Mouse (Mus musculus) stomach, postnatal 0 days (tissue): ENCODE data around the gene Crtap. TPM values are rescaled to one million over a fixed set of nuclear protein-coding genes. Genes with fewer than 3 reads are reported as not detected.
"Not testable (repeated sequence)": the region's sequence is repeated elsewhere in the genome, so short reads cannot be mapped to it uniquely, and the experiment has no call there.

Experiments
- ATAC-seq: fragments of 200-750 bp; cut with Nextera tagmentation; 2 replicates; pipeline ENCODE4 v1.8.0; 2017; ENCODE audit not compliant: low FRiP score, low TSS enrichment
- DNase-seq: peaks from one replicate; pipeline ENCODE4 v3.0.0-alpha.2; 2016; ENCODE audit warnings: low spot score
- H3K27ac ChIP-seq: fragments of 300-500 bp; sonication (generic); replicated peaks from 2 replicates; pipeline ENCODE4 v1.5.1; 2014; ENCODE audit warnings: mild to moderate bottlenecking, control low read depth
- H3K27me3 ChIP-seq: fragments of 300-500 bp; sonication (generic); 2 replicates; pipeline ENCODE4 v1.6.1; 2014; ENCODE audit warnings: low read length; ENCODE audit not compliant: control insufficient read depth, insufficient read depth
- H3K36me3 ChIP-seq: fragments of 300-500 bp; sonication (generic); 2 replicates; pipeline ENCODE4 v1.6.1; 2014; ENCODE audit warnings: low read length, mixed read lengths; ENCODE audit not compliant: control insufficient read depth, insufficient read depth
- H3K4me1 ChIP-seq: fragments of 300-500 bp; sonication (generic); replicated peaks from 2 replicates; pipeline ENCODE4 v1.6.1; 2014; ENCODE audit warnings: antibody characterized with exemption; ENCODE audit not compliant: control insufficient read depth, insufficient read depth
- H3K4me2 ChIP-seq: fragments of 300-500 bp; sonication (generic); replicated peaks from 2 replicates; pipeline ENCODE4 v1.6.1; 2014; ENCODE audit warnings: low read depth, mild to moderate bottlenecking, control low read depth, moderate library complexity
- H3K4me3 ChIP-seq: fragments of 300-500 bp; sonication (generic); 2 replicates; pipeline ENCODE4 v1.5.1; 2014; ENCODE audit warnings: low read depth, low read length, control low read depth
- H3K9ac ChIP-seq: fragments of 300-500 bp; sonication (generic); 2 replicates; pipeline ENCODE4 v1.6.1; 2014; ENCODE audit warnings: mild to moderate bottlenecking, low read length, control low read depth, mixed read lengths
- H3K9me3 ChIP-seq: fragments of 300-500 bp; sonication (generic); 2 replicates; pipeline ENCODE4 v1.6.1; 2016; ENCODE audit warnings: low read length; ENCODE audit not compliant: control insufficient read depth
- CTCF ChIP-seq: IDR thresholded peaks from 2 replicates; pipeline ENCODE4 v1.5.1; 2016; ENCODE audit warnings: antibody characterized with exemption, low read depth, mild to moderate bottlenecking, moderate library complexity
- EP300 ChIP-seq: optimal IDR thresholded peaks from 2 replicates; pipeline ENCODE3; 2016; ENCODE audit warnings: antibody characterized with exemption
- WGBS: fragments of 180-500 bp; shearing (Covaris S2); extraction: QIAGEN DNeasy Blood & Tissue Kit; methylation state at CpG from one replicate; pipeline ENCODE4 v1.1.7; 2014; 5-methylcytosine and 5-hydroxymethylcytosine counted together
- polyA plus RNA-seq: library from polyadenylated mRNA; unstranded; fragments of >200 nt; fragmentation: Nextera tagmentation; extraction: Ambion mirVana; gene quantifications from 2 replicates; pipeline ENCODE4 v1.2.1, GENCODE M21; 2015

Gene Crtap
- polyA plus RNA-seq, 1 experiment from 2014 or later = 85.5 TPM

DNA sequence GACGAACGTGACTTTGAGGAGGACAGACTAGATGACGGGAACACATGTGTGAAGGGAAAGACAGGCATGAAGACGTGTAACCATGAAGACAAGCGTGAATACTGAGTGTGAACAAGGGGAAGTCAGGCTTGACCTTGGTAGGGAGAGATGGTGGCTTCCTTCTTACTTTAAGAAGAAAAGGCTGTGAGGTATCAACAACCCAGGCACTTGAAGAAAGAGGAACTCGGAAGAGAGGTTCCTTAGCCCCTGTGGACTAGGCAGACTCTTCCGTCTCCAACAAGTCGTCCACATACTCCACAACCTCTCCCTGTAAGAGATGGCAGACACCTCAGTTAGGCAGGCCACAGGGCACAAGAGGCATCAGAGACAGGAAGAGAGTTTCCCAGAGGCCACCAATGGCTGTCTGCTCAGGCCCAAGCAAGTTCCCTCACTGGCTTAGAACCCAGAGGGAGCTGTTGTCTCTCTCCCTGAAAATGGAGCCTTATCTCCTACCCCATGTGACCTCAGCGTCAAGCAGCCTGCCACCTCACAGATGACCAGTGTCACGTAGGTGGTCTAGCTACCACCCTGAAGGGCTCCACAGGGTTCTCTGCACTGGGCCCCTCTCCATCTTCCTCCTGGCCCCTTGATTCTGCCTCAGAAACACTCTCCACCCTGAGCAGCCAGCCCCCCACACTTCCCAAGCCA, 15.1 kb downstream of the Crtap start:
- Histone ChIP-seq H3K4me3 (no peak overlapping the region), H3K9me3 (no peaks in the 10 kb centered on the region), H3K4me1 (no peaks in the 10 kb centered on the region), H3K4me2 (no peak overlapping the region), H3K27me3 (no peaks in the 10 kb centered on the region), H3K9ac (no peak overlapping the region), H3K36me3 (peaks cover 3% of the 10 kb centered on the region), H3K27ac (no peak overlapping the region)
- no peak for ATAC-seq
- 86% methylated on average over 10 of the region's 10 CpGs for WGBS
- no peak for DNase-seq
- TF ChIP-seq EP300 = no peak
- TF ChIP-seq CTCF = no peak

DNA sequence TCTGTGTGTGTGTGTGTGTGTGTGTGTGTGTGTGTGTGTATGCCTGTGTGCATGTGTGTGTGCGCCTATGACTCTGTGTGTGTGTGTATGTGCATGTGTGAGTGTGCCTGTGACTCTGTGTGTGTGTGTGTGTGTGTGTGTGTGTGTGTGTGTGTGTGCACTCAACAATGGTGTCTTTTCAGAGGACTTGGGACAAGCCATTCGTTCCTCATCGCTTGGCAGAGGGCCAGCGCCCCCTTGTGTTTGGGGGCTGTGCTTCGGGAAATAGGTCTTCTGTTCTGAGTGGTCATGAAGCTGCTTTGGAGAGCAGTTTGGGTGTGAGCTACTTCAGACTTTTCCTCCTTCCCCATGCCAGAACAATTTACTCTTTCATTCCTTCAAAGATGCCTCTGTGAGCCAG, 18.8 kb downstream of the Crtap start:
- not testable (repeated sequence) for H3K27ac ChIP-seq, H3K9ac ChIP-seq, H3K9me3 ChIP-seq, H3K4me2 ChIP-seq, ATAC-seq, H3K4me1 ChIP-seq, H3K36me3 ChIP-seq, DNase-seq, H3K27me3 ChIP-seq, H3K4me3 ChIP-seq
- peak; percentile 25; the same call in 1 of the 2 replicates for TF ChIP-seq CTCF
- WGBS = 27% methylated on average over 5 of the region's 5 CpGs

DNA sequence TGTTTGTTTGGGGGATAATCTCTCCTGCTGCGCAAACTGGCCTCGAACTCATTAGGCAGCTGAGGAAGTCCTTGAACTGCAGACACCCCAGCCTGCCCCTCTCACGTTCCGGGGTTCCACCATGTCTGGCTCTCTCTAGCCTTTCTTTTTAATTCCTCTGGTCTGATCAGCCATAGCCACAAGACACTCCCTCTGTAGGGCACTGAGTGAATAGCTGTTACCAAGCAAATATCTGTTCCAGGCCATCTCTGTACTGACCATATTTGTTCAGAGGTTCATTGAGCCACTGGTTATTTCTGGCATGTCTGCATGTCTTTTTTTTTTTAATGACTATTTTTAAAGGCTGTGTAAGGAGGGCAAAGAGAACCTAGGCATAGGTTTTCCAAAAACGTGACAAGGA, 21.1 kb downstream of the Crtap start:
- H3K36me3 ChIP-seq, H3K27ac ChIP-seq, H3K27me3 ChIP-seq, H3K4me2 ChIP-seq, ATAC-seq, DNase-seq, H3K4me1 ChIP-seq, H3K9me3 ChIP-seq, H3K4me3 ChIP-seq, H3K9ac ChIP-seq: not testable (repeated sequence)
- TF ChIP-seq CTCF = peak; percentile 55
- 56% methylated on average over 5 of the region's 5 CpGs for WGBS

DNA sequence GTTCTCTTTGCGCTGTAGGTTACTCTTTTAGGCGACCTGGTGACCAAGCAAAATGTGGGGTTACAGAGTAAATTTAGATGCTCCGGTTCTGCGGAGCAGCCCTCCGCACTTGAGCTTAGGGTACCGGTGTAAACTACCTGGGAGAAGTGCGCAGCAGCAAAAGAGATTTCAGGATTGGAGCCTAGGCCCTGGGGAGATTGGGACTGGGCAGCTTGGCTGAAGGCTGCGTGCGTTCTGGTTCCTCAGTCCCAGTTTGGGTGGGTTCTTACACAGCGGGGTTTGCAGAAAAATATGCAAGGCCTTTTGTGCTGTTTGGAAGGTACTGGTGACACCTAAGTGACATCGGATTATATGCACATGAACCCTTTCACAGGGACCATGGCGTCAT, 22.0 kb downstream of the Crtap start:
- Histone ChIP-seq H3K4me2 (peak overlapping the region; percentile 82), H3K36me3 (no peaks in the 10 kb centered on the region), H3K4me3 (peak overlapping the region; percentile 53), H3K4me1 (no peaks in the 10 kb centered on the region), H3K27me3 (no peaks in the 10 kb centered on the region), H3K9ac (peak overlapping the region; percentile 53), H3K9me3 (no peaks in the 10 kb centered on the region), H3K27ac (no peak overlapping the region)
- DNase-seq (no peak), ATAC-seq (0 out of 2 replicates have a peak, but pooled peaks have one; percentile 15)
- no peak for TF ChIP-seq EP300
- no peak for TF ChIP-seq CTCF
- WGBS = 10% methylated on average over 12 of the region's 12 CpGs

DNA sequence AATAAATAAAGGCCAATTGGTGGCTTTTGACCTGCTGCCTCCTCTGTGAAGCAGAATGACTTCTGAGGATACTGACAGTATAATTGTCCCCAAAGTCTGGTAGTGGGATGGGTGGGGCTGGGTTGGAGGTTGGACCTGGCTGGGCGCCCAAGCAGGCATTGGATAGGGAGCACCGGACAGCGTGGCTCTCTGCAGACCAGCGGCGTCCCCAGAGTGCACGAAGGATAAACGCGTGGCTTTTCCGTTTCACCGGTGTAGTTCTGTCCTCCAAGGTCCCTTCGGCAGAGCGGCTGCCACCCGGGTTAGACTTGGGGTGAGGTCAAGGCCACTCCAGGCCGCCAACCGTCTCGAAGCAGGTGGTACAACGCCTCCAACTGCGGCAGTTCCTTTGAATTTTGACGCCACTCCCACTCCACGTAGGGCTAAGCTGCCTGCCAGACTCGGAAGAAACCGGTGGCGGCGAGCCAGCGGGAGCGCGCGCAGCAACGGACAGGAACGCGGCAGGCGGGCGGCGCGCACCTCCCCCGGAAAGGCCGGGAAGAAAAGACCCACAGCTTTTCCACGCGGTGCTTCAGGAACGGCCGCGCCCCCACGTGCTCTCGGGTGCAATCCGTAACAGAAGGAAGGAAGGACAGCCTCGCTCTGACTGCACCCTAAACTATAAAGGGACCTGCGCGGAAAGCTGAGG, 22.5 kb downstream of the Crtap start:
- under 1% methylated on average over 48 of the region's 48 CpGs for WGBS
- no peaks in the 10 kb centered on the region for H3K27me3 ChIP-seq
- peak; percentile 91 for DNase-seq

DNA sequence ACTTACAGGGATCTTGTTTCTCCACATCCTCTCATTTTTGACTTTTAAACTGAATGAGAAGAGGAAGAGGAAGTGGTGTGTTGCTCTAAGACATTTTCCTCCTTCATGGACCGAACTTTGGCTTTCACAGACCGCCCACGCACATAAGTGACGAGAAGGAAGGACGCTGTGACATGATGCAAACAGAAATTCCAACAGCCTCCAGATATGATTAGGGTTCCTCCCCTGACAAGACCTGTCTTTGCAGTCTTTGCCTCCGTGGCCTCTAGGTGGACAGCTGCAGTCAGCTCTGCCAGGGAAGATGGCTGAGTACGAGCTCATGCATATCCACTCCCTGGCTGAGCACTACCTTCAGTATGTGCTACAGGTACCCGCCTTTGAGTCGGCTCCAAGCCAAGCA, 60.6 kb downstream of the Crtap start, which contains the start of gene Bcl2a1c:
Gene Bcl2a1c, plus strand, starts transcription at position 281 of the 400 bp plus-strand sequence.
- not testable (repeated sequence) for H3K9ac ChIP-seq, H3K9me3 ChIP-seq, ATAC-seq, H3K4me3 ChIP-seq, H3K27ac ChIP-seq, H3K36me3 ChIP-seq, H3K4me1 ChIP-seq, H3K27me3 ChIP-seq, H3K4me2 ChIP-seq, DNase-seq
- WGBS = 67% methylated on average over 9 of the region's 9 CpGs

More for the DNA sequence above, 22.5 kb downstream of the Crtap start:
- Histone ChIP-seq H3K9me3 (no peaks in the 10 kb centered on the region), H3K4me2 (peak overlapping the region; percentile 82), H3K4me1 (no peaks in the 10 kb centered on the region), H3K27ac (no peak overlapping the region), H3K36me3 (no peaks in the 10 kb centered on the region), H3K9ac (peak overlapping the region; percentile 53), H3K4me3 (peak overlapping the region; percentile 53)
- no peak for TF ChIP-seq CTCF
- peak; percentile 90 for ATAC-seq

DNA sequence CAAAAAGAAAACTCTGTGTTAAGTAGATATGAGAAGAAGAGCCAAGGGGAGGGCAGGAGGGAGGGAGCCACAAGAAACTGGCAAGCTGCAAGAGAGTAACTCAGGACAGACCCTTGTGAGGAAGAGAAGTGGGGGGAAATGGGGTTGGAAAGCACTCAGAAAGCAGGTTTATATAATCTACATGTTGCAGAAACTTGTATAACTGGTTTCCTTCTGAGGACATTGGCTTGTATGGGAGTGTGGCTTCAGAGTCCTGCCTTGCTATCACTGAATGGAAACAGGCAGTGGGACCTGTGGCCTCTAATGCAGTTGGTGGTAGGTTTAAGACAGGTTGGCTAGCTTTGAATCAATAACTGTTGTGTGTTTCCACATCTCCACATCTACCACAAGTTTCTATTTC, 62.1 kb downstream of the Crtap start:
- not testable (repeated sequence) for H3K36me3 ChIP-seq, H3K9me3 ChIP-seq, H3K4me3 ChIP-seq, H3K27ac ChIP-seq, H3K27me3 ChIP-seq, H3K4me2 ChIP-seq, H3K9ac ChIP-seq, ATAC-seq, DNase-seq, H3K4me1 ChIP-seq
